Mouse (Mus musculus): Measurements from ENCODE around the gene Zbtb40. TPM values are rescaled to one million over a fixed set of nuclear protein-coding genes. Genes with fewer than 3 reads are reported as not detected.

Zbtb40 gene
- polyA plus RNA-seq, 1 experiment from 2014 or later: 4.1 TPM

GRCm38 (mm10) chr4:136937344-136937743 lies 111.3 kb downstream of the Zbtb40 start:
- no peak overlapping the region for H3K4me3 ChIP-seq
- H3K27ac ChIP-seq: no peak overlapping the region
- no peak for DNase-seq (ENCODE audit: low spot score)
- peaks cover 100% of the 10 kb centered on the region for H3K27me3 ChIP-seq (ENCODE audit: insufficient read depth, poor library complexity, severe bottlenecking)
- H3K4me1 ChIP-seq: peaks cover 24% of the 10 kb centered on the region
- 71% methylated on average over 4 of the region's 4 CpGs for WGBS
- no peaks in the 10 kb centered on the region for H3K9me3 ChIP-seq
- no peaks in the 10 kb centered on the region for H3K36me3 ChIP-seq

GRCm38 (mm10) chr4:136934746-136935613 lies 113.6 kb downstream of the Zbtb40 start:
- Histone ChIP-seq H3K4me3 (no peak overlapping the region), H3K27ac (no peak overlapping the region), H3K27me3 (ENCODE audit: insufficient read depth, poor library complexity, severe bottlenecking) (peaks cover 100% of the 10 kb centered on the region), H3K9me3 (no peaks in the 10 kb centered on the region), H3K4me1 (peaks cover 31% of the 10 kb centered on the region), H3K36me3 (no peaks in the 10 kb centered on the region)
- WGBS: 41% methylated on average over 18 of the region's 18 CpGs
- no peak for DNase-seq (ENCODE audit: low spot score)

- Histone ChIP-seq H3K4me1 (peaks cover 21% of the 10 kb centered on the region), H3K27me3 (ENCODE audit: insufficient read depth, poor library complexity, severe bottlenecking) (peaks cover 99% of the 10 kb centered on the region), H3K9me3 (no peaks in the 10 kb centered on the region), H3K27ac (no peak overlapping the region), H3K4me3 (no peak overlapping the region), H3K36me3 (no peaks in the 10 kb centered on the region)
- no peak for DNase-seq (ENCODE audit: low spot score)
- WGBS: 66% methylated on average over 8 of the region's 8 CpGs
These were observed 118.1 kb downstream of the Zbtb40 start for GRCm38 (mm10) chr4:136930474-136930873.

Other genes with a start within 250 kb of the Zbtb40 start
- 2.6 and 4.2 TPM in 2 replicates for gene Ephb2, start 212.8 kb downstream of the Zbtb40 start, polyA plus RNA-seq (2016; fragmentation: Nextera tagmentation; extraction: Ambion mirVana)
- gene C1qb, start 162.6 kb downstream of the Zbtb40 start, polyA plus RNA-seq (2016; fragmentation: Nextera tagmentation; extraction: Ambion mirVana): 4.5 and 13.4 TPM in 2 replicates
- gene C1qc, start 155.7 kb downstream of the Zbtb40 start, polyA plus RNA-seq (2016; fragmentation: Nextera tagmentation; extraction: Ambion mirVana): 1.3 and 4.7 TPM in 2 replicates
- gene C1qa, start 150.0 kb downstream of the Zbtb40 start, polyA plus RNA-seq (2016; fragmentation: Nextera tagmentation; extraction: Ambion mirVana): 1.3 and 4.2 TPM in 2 replicates
- gene Epha8, start 92.0 kb downstream of the Zbtb40 start, polyA plus RNA-seq (2016; fragmentation: Nextera tagmentation; extraction: Ambion mirVana): 0.17 and 0.45 TPM in 2 replicates
- 0.96 and 0.98 TPM in 2 replicates for gene Wnt4, start 228.7 kb upstream of the Zbtb40 start, polyA plus RNA-seq (2016; fragmentation: Nextera tagmentation; extraction: Ambion mirVana)

All from heart, embryonic 10.5 days (tissue).